Mouse (Mus musculus) liver, postnatal 0 days (tissue): ENCODE measurements at regions not wholly inside any gene's neighbourhood (a gene's known extent, or its start where the extent isn't known, plus 50 kb on each side); places are given as distances from the start of the nearest gene placed in this dataset.
A peak's percentile ranks its signal among the peaks of the same experiment; 100 is the strongest.

Experiments
- ATAC-seq: fragments of 200-750 bp; cut with Nextera tagmentation; 2 replicates; pipeline ENCODE4 v1.8.0; 2017; ENCODE audit warnings: mild to moderate bottlenecking, moderate library complexity
- DNase-seq: peaks from one replicate; pipeline ENCODE4 v3.0.0-alpha.2; 2016
- H3K27ac ChIP-seq: fragments of 300-500 bp; sonication (generic); 2 replicates; pipeline ENCODE4 v1.5.1; 2014; ENCODE audit warnings: antibody characterized with exemption, moderate library complexity, mild to moderate bottlenecking, low read depth
- H3K27me3 ChIP-seq: fragments of 300-500 bp; sonication (generic); 2 replicates; pipeline ENCODE4 v1.6.1; 2014; ENCODE audit warnings: low read length, control low read depth, mixed read lengths; ENCODE audit not compliant: insufficient read depth
- H3K36me3 ChIP-seq: fragments of 300-500 bp; sonication (generic); replicated peaks from 2 replicates; pipeline ENCODE4 v1.6.1; 2014; ENCODE audit warnings: mild to moderate bottlenecking, control low read depth, low read length, moderate library complexity, mixed read lengths; ENCODE audit not compliant: insufficient read depth
- H3K4me1 ChIP-seq: fragments of 300-500 bp; sonication (generic); 2 replicates; pipeline ENCODE4 v1.6.1; 2014; ENCODE audit warnings: antibody characterized with exemption, mild to moderate bottlenecking, control low read depth; ENCODE audit not compliant: insufficient read depth
- H3K4me2 ChIP-seq: fragments of 300-500 bp; sonication (generic); 2 replicates; pipeline ENCODE4 v1.6.1; 2014; ENCODE audit warnings: low read depth, mild to moderate bottlenecking, low read length, moderate library complexity, mixed read lengths
- H3K4me3 ChIP-seq: fragments of 300-500 bp; sonication (generic); 2 replicates; pipeline ENCODE4 v1.5.1; 2014; ENCODE audit warnings: low read depth, low read length
- H3K9ac ChIP-seq: fragments of 300-500 bp; sonication (generic); replicated peaks from 2 replicates; pipeline ENCODE4 v1.6.1; 2014; ENCODE audit warnings: mild to moderate bottlenecking, moderate library complexity
- H3K9me3 ChIP-seq: fragments of 300-500 bp; sonication (generic); 2 replicates; pipeline ENCODE4 v1.6.1; 2016; ENCODE audit warnings: mild to moderate bottlenecking, control low read depth, low read length, mixed read lengths
- CTCF ChIP-seq: sonication (generic); IDR thresholded peaks from 2 replicates; pipeline ENCODE4 v1.5.1; 2016; ENCODE audit warnings: antibody characterized with exemption, low read depth
- EP300 ChIP-seq: IDR thresholded peaks from 2 replicates; pipeline ENCODE4 v1.6.1; 2016; ENCODE audit warnings: antibody characterized with exemption, low read depth, mild to moderate bottlenecking
- WGBS: fragments of 180-500 bp; shearing (Covaris S2); extraction: QIAGEN DNeasy Blood & Tissue Kit; methylation state at CpG from one replicate; pipeline ENCODE4 v1.1.7; 2014; ENCODE audit not compliant: insufficient replicate concordance; 5-methylcytosine and 5-hydroxymethylcytosine counted together

- ATAC-seq: no peak
- Histone ChIP-seq H3K9me3 (peaks cover 4% of the 10 kb centered on the region; the same call in 1 of the 2 replicates), H3K36me3 (no peaks in the 10 kb centered on the region), H3K4me3 (no peak overlapping the region), H3K27ac (no peak overlapping the region), H3K27me3 (no peaks in the 10 kb centered on the region), H3K9ac (no peak overlapping the region), H3K4me1 (peaks cover 5% of the 10 kb centered on the region), H3K4me2 (no peak overlapping the region)
- 58% methylated on average over 3 of the region's 3 CpGs for WGBS
- no peak for TF ChIP-seq CTCF
- TF ChIP-seq EP300: no peak
- peak; percentile 15 for DNase-seq
Observed at GRCm38 (mm10) chr1:186264639-186265038, 147.5 kb upstream of the Lyplal1 start.

DNA sequence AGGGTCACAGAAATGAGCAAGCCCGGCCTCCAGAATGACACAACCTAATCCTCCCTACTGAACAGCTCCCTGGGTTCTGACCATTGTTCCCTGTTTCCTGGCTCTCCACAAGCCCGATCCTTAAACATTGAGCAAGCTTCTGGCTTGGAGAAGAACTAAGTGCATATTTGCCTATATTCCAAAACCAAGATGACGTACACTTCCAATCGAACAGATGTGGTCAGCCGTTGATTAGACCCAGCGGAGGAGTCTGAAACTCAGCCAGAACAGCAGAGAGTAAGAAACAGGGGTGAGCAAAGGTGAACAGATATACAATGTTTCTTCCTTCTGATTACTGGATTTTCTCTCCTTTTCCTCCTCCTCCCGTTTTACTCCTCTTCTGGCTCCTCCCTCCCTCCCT, 146.8 kb upstream of the Lyplal1 start:
- Histone ChIP-seq H3K36me3 (no peaks in the 10 kb centered on the region), H3K9me3 (peaks cover 4% of the 10 kb centered on the region; the same call in 1 of the 2 replicates), H3K4me2 (no peak overlapping the region), H3K27me3 (no peaks in the 10 kb centered on the region), H3K4me3 (no peak overlapping the region), H3K4me1 (peaks cover 5% of the 10 kb centered on the region), H3K27ac (no peak overlapping the region), H3K9ac (no peak overlapping the region)
- WGBS: 52% methylated on average over 7 of the region's 7 CpGs
- TF ChIP-seq CTCF (no peak), EP300 (no peak)
- ATAC-seq: no peak
- no peak for DNase-seq

DNA sequence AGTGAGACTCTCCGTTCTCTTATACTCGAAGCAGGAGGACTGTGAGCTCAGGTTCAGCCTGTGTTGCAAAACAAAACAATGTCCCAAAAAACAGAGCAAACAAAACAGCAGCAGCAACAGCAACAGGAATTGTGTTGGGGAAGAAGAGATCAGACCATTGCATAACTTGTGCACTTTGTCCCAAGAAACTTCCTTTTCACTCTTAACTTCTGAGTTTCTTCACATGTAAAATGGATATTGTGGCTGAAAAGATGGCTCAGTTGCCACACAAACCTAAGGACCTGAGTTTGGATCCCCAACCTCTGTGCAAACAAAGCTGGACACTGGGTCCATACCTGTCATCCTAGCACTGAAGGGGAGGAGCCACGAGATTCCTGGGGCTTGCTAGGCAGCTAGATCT, 146.1 kb upstream of the Lyplal1 start:
- WGBS: 54% methylated on average over 3 of the region's 3 CpGs
- Histone ChIP-seq H3K27ac (no peak overlapping the region), H3K36me3 (no peaks in the 10 kb centered on the region), H3K9ac (no peak overlapping the region), H3K4me2 (no peak overlapping the region), H3K9me3 (peaks cover 4% of the 10 kb centered on the region; the same call in 1 of the 2 replicates), H3K4me3 (no peak overlapping the region), H3K4me1 (peaks cover 5% of the 10 kb centered on the region), H3K27me3 (no peaks in the 10 kb centered on the region)
- ATAC-seq (0 out of 2 replicates have a peak, but pooled peaks have one; percentile 19), DNase-seq (no peak)
- TF ChIP-seq EP300 (no peak), CTCF (no peak)

GRCm38 (mm10) chr1:186262040-186262439, 144.9 kb upstream of the Lyplal1 start:
- Histone ChIP-seq H3K27me3 (no peaks in the 10 kb centered on the region), H3K4me1 (peaks cover 5% of the 10 kb centered on the region), H3K4me3 (no peak overlapping the region), H3K36me3 (no peaks in the 10 kb centered on the region), H3K9me3 (peaks cover 4% of the 10 kb centered on the region; the same call in 1 of the 2 replicates), H3K27ac (no peak overlapping the region), H3K4me2 (no peak overlapping the region), H3K9ac (no peak overlapping the region)
- DNase-seq (no peak), ATAC-seq (no peak)
- WGBS: 71% methylated on average over 6 of the region's 6 CpGs
- TF ChIP-seq EP300: no peak
- TF ChIP-seq CTCF: no peak

DNA sequence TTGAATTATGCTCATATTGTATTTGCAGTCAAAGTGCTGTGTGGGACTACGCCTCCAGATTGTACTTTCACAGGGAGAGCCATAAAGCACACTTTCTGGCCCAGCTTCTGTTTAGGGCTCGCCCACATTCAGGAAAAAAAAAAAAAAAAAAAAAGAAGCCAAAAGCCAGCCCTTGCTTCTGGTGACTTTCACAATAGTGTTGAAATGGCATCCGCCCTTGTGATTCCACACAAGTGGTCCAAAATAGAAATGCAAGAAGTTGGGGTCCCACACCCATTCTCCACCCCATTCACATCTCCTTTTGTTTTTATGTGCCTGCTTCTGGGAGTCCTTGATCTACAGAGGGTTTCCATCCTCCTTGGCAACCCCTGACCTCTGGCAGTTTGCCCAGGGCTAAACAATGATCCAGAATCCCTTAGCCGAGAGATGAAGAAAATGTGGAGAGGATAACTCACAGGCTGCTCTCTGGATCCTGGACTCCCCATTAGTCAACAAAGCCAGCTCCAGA, 144.3 kb upstream of the Lyplal1 start:
- Histone ChIP-seq H3K4me2 (no peak overlapping the region), H3K9ac (no peak overlapping the region), H3K9me3 (peaks cover 4% of the 10 kb centered on the region; the same call in 1 of the 2 replicates), H3K27ac (no peak overlapping the region), H3K4me1 (peaks cover 5% of the 10 kb centered on the region), H3K36me3 (no peaks in the 10 kb centered on the region), H3K27me3 (no peaks in the 10 kb centered on the region), H3K4me3 (no peak overlapping the region)
- peak; percentile 39 for DNase-seq
- 40% methylated on average over 4 of the region's 4 CpGs for WGBS
- TF ChIP-seq EP300: no peak
- no peak for TF ChIP-seq CTCF
- ATAC-seq: no peak

- H3K27me3 ChIP-seq: no peaks in the 10 kb centered on the region
- ATAC-seq (no peak), DNase-seq (no peak)
- H3K9me3 ChIP-seq: no peaks in the 10 kb centered on the region
- no peak overlapping the region for H3K4me3 ChIP-seq
- H3K4me2 ChIP-seq: no peak overlapping the region
- no peak overlapping the region for H3K9ac ChIP-seq
- WGBS: 75% methylated on average over 1 of the region's 1 CpGs
- no peaks in the 10 kb centered on the region for H3K36me3 ChIP-seq
- H3K27ac ChIP-seq: no peak overlapping the region
- H3K4me1 ChIP-seq: no peaks in the 10 kb centered on the region; the same call in 1 of the 2 replicates
- no peak for TF ChIP-seq EP300
- no peak for TF ChIP-seq CTCF
Observed at GRCm38 (mm10) chr1:186257611-186258010, 140.5 kb upstream of the Lyplal1 start.
